Mouse (Mus musculus) lung, postnatal 25 days (tissue): ENCODE data around the gene Zfp963.

Source experiments
- DNase-seq: peaks from one replicate; pipeline ENCODE4 v3.0.0; 2022; ENCODE audit warnings: low spot score

Gene Zfp963

GRCm38 (mm10) chr8:69749544-69750454, at the start of gene Zfp963:
TSS of gene Zfp963 (minus strand) at chr8:69749970.
- peak; percentile 96 for DNase-seq

DNA sequence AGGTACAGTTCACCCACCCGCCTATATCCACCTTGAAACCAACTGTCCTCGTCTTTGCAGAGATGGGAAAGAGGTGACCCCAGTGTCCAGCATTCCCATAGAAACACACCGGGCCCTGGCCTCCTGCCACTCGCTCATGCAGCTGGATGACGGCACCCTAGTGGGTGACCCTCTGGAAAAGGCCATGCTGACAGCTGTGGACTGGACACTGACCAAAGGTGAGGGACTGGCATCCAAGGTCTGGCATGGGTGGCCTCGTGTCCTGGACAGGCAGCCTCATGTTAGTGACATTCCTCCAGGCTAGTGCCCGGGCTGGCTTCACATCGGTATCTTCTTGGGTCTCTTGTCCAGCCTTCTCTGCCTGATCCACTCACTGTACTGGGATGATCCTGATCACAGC, 49.5 kb upstream of the Zfp963 start:
- no peak for DNase-seq

- no peak for DNase-seq
These were observed 47.9 kb upstream of the Zfp963 start for GRCm38 (mm10) chr8:69797661-69798060.

- no peak for DNase-seq
These were observed 47.1 kb upstream of the Zfp963 start for GRCm38 (mm10) chr8:69796721-69797345.

- no peak for DNase-seq
These were observed 45.1 kb upstream of the Zfp963 start for GRCm38 (mm10) chr8:69794901-69795300.

- no peak for DNase-seq
These were observed 44.3 kb upstream of the Zfp963 start for GRCm38 (mm10) chr8:69794096-69794495.

- DNase-seq = no peak
These were observed 43.9 kb upstream of the Zfp963 start for GRCm38 (mm10) chr8:69793666-69794065.

DNA sequence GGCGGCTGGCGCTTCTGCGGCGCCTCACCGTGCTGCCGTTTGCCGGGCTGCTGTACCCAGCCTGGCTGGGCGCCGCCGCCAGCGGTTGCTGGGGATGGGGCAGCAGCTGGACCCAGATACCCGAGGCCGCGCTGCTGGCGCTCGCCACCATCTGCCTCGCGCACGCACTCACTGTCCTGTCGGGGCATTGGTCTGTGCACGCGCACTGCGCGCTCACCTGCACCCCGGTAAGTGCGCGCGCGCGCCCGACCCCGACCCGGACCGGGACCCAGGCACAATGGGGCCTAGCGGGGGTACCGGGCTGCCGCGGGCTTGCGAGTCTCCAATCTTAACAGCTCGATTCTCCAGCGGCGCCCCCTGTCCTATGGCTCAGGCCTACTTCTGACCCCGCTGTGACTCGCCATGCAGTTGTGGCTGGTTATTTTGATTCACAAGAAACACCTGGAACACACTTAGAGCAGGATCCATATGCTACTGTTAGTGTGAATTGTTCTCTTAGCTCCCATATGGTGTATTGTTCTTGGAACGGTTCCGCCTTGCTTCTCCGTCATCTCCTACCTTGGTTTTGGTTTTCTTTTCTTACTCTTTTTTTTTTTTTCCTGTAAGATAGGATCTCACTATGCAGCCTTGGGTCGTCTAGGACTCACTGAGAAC, 41.8 kb upstream of the Zfp963 start:
- no peak for DNase-seq

DNA sequence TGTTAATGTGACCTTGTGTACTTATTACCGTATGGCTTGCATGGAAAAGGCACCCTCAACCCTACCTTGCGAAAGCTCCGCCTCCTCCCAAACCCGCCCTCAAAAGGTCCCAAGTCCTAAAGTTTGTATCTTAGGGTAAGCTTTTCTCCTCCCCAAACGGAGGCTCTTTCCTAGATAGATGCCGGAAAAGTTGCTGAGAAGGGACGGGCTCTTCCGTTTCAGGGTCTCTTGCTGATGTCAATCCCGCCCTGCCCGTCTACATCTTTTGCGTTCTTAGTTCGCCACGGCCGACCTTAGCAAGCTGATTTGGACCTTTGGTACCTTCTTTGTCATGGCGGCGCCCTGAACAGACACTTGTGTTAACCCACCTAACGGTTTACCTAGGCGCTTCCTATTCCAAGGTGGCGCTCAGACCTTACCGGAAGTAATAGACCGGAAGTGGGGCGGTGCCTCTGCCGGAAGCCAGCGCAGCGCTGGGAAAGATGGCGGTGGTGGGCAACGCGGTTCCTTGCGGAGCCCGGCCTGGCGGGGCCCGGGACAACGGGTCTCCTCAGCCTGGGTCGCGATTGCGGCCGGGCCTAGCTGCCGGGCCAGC, 41.1 kb upstream of the Zfp963 start, which contains the start of the genes Atp13a1 and Zfp866:
Gene Atp13a1, plus strand, starts transcription at position 391 of the 595 bp plus-strand sequence.
Gene Zfp866, minus strand, starts transcription at position 406 of the 595 bp plus-strand sequence.
- peak; percentile 91 for DNase-seq

GRCm38 (mm10) chr8:69790364-69790763, 40.6 kb upstream of the Zfp963 start:
- no peak for DNase-seq

DNA sequence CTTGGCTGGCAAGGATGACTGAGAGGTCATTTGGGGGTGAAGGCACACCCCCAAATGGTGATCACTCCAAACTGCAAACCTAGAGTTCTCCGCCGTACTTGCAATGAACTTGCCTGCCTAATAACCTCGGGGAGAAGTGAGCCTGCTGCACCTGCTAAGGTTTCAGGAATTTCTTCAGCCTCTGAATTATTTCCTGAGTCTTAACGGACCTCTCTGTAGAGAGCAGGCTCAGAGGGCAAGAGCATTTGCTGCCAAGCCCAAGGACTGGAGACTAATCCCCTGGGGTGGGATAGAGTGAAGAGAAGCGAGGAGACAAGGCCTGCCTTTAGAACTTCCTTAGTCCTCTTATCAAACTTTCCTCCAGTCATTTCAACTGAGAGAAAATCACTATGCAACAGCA, 40.0 kb upstream of the Zfp963 start:
- no peak for DNase-seq

- DNase-seq = no peak
These were observed 39.3 kb upstream of the Zfp963 start for GRCm38 (mm10) chr8:69789105-69789504.

DNA sequence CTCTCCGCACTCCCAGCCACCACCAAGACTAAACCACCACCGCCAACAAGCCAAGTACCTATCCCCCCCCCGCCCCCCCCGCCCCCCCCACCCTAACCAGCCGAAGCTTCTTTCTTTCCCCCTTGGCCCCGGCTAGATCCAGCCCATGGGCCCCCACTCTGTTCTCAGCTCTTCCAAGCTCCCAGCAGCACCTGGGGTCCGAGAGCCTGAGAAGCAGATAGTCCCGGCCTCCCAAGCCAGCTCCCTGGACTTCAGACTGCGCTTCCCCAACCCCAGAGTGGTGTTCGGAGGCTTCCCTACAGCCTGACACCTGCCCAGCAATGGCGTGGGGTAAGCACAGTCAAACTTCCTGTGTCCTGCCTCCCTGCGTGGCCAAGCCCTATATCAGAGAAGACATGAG, 27.3 kb upstream of the Zfp963 start:
- DNase-seq = no peak

GRCm38 (mm10) chr8:69775149-69775534, 25.4 kb upstream of the Zfp963 start:
- no peak for DNase-seq

DNA sequence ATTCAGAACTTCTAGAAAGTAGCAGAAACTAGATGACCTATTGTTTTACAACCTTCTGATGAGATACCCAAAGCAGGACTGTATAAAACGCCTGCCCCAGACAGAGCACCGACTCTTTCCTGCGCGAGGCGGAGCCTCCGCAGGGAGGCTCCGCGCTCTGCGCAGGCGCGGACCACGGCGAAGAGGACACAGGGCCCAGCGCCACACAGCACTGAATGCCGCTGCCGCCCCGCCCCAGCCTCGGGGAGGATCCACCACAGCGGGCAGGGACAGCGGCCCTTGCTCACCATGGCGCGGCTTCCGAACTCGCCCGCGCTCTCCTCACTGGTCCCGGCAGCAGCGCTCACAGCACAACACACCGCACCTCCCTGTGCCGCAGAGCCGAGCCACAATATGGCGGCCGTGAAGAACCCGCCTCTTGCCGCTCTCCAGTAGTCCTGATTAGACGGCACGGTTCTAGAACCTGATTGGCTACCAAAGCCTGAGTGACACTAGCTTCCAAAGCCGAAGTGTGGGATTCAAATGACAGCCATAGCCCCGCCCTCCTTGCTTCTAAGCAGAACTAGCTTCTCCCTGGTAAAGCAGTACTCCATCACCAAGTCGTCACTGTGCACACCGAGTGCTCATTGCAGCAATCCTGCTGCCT, 24.9 kb upstream of the Zfp963 start, which contains the start of gene Gm20422:
Gene Gm20422, minus strand, starts transcription at position 384 of the 646 bp plus-strand sequence.
- DNase-seq = peak; percentile 96

- DNase-seq = no peak
These were observed 22.3 kb upstream of the Zfp963 start for GRCm38 (mm10) chr8:69772106-69772505.

DNA sequence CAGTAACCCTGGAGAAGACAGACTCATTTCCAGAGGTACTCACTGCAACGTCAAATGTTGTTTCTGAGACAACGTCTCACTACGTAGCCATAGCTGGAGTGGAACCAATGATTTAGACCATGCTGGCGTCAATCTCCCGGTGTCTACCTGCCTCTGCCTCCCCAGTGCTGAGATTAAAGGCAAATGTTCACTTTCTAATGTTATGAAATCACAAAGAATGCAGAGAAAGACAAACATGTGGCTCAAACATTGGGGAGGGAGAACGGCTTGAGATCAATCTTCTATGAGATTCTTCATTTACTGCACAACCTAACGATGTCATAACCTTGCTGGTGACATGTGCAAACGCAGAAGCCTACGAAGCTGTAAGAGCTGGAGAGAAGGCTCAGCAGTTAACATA, 21.5 kb upstream of the Zfp963 start:
- no peak for DNase-seq

DNA sequence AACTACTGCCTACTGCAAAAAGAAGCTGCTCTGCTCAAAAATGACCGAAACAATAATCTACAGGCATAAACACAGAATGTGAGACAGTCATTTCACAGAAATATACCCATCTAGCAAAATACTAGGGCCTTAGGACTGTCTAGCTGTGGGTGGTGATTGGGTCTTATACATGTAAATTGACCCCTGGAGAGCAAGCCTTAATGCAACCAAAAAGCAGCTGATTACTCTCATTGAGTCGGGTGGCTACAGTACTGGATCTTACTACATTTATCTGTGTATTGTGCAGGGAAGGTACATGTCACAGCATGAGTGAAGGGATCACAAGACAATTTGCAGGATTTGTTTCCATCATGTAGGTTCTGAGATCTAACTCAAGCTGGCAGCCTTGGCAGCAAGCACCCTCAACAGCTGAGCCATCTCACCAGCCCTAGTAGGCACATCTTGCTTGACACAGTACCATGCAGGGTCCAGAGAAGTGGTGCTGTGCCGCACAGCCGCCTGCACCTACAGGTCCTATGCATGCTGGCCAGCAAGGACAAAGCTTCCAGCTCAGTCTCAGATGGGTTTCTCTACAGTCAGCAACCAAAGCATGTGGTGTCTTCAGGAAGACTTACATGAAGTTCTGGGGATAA, 12.2 kb upstream of the Zfp963 start:
- DNase-seq = no peak

DNA sequence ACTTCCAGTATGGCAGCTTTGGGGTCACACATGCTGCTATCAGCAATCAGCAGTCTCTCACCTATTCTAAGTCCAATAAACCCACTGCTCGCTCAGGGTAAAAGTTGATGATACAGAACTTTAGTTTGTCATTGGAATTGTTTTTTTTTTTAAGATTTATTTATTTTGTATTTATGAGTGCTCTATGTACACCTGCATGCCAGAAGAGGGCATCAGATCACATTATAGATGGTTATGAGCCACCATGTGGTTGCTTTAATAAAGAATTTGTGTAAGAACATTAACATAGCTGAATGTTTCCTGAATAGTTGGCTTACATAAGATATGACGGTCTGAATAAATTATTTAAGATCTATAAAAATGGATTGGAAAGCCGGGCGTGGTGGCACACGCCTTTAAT, 8.5 kb upstream of the Zfp963 start:
- no peak for DNase-seq

DNA sequence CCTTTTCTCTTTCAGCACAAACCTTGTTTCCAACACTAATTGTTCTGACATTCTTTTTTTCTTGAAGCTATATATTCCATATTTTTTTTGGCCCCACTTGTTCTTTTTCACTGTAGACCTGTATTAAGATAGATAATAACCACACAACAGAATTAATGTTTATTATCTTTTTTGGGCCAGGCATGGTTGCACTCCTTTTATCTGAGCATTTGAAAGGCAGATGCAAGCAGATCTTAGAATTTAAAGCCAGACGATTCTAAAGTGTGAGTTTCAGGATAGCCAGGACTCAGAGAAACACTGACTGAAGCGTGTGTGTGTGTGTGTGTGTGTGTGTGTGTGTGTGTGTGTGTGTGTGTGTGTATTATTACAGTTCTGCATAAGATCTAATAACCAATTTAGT, 2.7 kb upstream of the Zfp963 start:
- DNase-seq = no peak

DNA sequence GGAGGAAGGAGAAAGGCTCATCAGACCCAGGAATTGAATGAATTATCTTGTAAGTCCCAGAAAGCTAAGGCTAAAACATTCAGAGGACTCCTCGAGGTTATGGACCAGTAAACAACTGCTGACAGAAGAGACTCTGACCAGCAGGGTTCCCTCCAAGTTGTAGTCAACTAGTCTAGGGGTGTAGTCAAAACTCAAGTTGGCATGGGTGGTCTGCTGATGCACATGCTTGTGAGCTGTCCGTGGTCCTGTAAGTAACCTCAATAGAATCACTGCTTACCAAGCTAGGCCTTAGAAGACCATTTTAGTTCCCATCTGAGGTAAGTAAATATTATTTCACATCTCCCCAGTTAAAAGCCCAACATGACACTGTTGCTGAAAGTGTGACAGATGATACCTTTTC, 8.5 kb downstream of the Zfp963 start:
- DNase-seq = no peak
